Mouse (Mus musculus): ENCODE measurements around the gene Pcbp4.

Gene Pcbp4

GRCm38 (mm10) chr9:106462430-106462800 is 9.3 kb downstream of the Pcbp4 start:
- intact Hi-C loops (cut with DNase I), result no loop called here

GRCm38 (mm10) chr9:106463122-106464063 is 10.3 kb downstream of the Pcbp4 start:
- intact Hi-C loops (cut with DNase I), result no loop called here

GRCm38 (mm10) chr9:106464751-106465541 is 11.9 kb downstream of the Pcbp4 start:
- intact Hi-C loops (cut with DNase I), result no loop called here

DNA sequence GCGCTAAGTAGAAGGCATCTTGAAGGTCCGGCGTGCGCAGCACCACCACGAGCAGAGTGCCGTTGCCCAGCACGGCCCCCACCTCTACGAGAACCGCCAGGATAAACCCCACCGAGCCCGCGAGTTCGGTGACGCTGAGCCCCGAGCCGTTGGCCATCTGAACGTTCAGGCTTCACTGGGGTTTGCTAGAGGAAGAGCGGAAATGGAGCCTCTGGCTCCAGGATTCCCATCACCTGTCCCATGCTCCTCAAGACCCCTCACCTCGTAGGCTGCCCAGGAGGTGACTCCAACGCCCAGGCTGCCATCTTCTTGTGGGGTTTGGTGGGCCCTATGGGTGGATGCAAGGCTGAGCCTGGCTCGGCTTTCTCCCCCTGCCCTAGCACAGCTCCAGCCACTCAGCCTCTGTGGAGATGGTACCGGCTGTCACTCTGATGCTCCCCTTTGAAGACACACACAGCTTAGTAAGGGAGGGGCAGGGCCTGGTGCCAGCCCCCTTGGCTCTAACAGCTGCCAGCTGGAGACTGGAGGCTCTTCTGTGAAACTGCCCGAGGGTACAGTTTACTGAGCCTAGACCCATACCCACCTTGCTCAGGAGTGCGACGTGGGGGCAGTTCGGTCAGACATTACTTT is 12.6 kb downstream of the Pcbp4 start, which contains the start of gene Gpr62:
Gene Gpr62, minus strand, starts transcription at position 368 of the 630 bp plus-strand sequence.
- intact Hi-C loops (cut with DNase I), result no loop called here

- intact Hi-C loops (cut with DNase I), result no loop called here
Measured at GRCm38 (mm10) chr9:106466721-106467120, 13.6 kb downstream of the Pcbp4 start.

DNA sequence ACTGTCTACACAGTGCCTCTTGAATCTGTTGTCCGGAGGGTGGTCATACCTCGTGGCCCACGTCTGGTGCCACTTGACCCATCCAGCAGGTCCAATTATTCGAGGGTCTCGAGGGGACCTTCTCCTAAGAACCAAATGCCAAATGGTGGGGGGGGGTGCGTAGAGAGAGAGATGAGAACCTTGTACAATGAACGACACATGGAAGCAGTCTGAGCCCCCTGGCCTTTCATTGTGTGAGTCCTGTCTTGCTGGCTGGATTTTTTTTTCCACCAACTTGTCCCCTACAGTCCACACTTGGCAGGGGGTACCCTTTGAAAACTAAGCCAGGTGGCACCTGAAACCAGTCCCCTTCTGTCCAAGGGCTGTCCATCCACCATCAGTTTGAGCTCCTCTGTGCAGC is 14.7 kb downstream of the Pcbp4 start:
- intact Hi-C loops (cut with DNase I), result no loop called here

DNA sequence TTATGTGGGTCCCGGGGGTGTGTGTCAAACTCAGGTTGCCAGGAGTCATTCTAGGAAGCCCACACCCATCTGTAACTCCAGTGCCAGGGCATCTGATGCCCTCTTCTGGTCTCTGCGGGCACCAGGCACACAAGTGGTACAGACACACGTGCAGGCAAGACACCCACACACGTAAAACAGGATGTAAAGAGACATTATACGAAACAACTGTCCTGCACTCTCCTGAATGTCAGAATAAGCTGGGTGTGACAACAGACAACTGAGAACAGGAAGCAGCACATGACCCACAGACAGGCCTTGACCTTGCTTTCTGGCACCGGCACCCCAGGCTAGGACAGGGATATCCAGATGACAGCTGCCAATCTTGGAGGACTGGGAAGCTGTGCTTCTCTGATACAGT is 16.2 kb downstream of the Pcbp4 start:
- intact Hi-C loops (cut with DNase I), result no loop called here

DNA sequence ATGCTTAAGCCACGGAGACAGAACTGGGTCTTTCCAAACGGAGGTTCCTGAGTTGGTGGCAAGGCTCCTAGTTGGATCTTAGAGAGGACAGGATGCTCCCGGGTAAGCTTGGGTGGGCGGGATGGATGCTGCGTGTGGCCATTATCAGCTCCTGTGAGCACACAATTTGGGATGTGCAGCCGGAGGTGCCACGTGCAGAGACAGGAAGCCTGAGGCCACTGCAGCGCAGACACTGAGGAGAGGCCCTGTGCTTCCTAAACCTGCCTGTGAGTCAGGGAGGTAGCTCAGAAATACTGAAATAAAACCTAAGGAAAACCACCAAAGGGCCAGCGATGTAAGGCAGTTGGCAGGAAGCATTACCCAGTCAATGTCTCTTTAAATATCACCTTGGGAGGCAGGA is 16.7 kb downstream of the Pcbp4 start:
- intact Hi-C loops (cut with DNase I), result loop anchor here (5.0 kb wide), 1 partner anchor 37 kb away; no protein-coding TSS in a partner anchor

- intact Hi-C loops (cut with DNase I), result loop anchor here (5.0 kb wide), 1 partner anchor 39 kb away; no protein-coding TSS in a partner anchor
Measured at GRCm38 (mm10) chr9:106470991-106471750, 18.1 kb downstream of the Pcbp4 start.

GRCm38 (mm10) chr9:106471892-106472291 is 18.8 kb downstream of the Pcbp4 start:
- intact Hi-C loops (cut with DNase I), result loop anchor here (5.0 kb wide), 1 partner anchor 40 kb away; no protein-coding TSS in a partner anchor

DNA sequence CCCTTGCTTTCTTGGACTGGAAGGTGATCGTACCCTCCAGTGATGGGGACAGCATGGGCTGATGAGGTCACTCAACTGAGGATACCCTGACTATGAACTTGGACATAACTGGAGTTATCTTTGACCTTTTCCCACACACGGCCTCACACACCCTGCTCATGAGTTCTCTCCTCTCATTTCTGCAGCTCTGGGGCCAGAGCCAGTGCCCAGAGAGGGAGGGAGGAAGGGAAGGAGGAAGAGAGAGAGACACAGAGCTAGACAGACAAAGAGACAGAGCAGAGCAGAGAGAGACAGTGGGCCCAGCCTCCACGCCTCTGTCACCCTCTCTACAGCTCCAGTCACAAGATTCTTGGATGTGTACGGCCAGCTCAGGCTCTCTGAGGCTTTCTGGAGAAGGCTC is 19.2 kb downstream of the Pcbp4 start:
- intact Hi-C loops (cut with DNase I), result loop anchor here (5.0 kb wide), 1 partner anchor 40 kb away; no protein-coding TSS in a partner anchor

- intact Hi-C loops (cut with DNase I), result loop anchor here (5.0 kb wide), 1 partner anchor 41 kb away; no protein-coding TSS in a partner anchor
Measured at GRCm38 (mm10) chr9:106473081-106473752, 20.1 kb downstream of the Pcbp4 start.

DNA sequence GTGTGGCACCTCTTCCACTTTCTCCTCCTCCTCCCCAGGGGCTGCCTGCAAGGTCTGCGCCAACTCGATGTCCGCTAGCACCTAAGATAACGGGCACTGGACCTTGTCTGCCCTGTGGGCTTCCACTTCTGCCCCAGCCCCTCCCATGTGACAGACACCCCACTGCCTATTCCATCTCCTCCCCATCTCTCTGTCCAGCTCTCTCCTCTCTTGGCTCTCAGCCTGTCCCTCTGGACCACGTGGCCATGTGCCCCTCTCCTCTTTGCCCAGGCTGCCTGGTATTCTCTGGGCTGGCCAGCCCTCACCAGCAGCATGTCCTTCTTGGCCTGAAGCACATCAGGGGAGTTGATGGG is 20.6 kb downstream of the Pcbp4 start:
- intact Hi-C loops (cut with DNase I), result loop anchor here (5.0 kb wide), 1 partner anchor 41 kb away; no protein-coding TSS in a partner anchor

DNA sequence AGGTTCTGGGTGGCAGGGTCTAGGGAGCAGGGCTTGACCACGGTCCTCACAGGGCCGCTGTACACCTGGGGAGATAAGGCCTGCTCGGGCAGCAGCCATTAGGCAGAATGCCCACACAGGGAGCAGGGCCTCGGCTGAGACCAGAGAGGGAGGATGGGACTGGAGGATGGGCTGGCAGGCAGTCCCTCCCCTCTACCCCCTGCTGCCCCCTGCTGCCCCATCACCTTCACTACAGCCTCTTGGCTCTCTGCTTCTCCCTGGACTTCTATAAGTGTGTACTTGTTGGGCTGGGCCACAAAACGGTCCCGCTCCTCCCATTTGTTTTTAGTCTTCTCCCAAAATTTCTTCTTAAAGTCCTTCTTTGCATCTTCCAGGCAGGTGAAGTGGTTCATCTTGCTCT is 21.4 kb downstream of the Pcbp4 start:
- intact Hi-C loops (cut with DNase I), result loop anchor here (5.0 kb wide), 1 partner anchor 42 kb away; no protein-coding TSS in a partner anchor

DNA sequence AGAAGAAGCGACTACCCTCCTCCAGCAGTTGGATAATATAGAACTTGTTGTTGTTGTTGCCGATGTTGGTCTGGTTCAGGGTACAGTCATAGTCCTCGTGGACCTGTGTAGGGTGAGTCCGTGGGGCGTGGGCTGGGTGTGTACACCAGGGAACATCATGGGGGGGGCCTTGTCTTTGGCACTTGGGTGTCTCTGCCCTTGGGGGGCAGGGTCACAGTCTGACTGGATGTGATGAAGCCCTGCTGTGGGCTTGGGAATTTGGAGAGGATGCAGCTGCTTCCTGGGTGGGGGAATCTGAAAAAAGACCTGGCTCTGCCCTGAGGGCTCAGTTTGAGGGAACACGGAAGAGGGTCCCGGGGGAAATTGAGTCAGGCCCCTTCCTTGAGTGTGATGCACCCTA is 22.0 kb downstream of the Pcbp4 start:
- intact Hi-C loops (cut with DNase I), result loop anchor here (5.0 kb wide), 1 partner anchor 168 kb away; no protein-coding TSS in a partner anchor

DNA sequence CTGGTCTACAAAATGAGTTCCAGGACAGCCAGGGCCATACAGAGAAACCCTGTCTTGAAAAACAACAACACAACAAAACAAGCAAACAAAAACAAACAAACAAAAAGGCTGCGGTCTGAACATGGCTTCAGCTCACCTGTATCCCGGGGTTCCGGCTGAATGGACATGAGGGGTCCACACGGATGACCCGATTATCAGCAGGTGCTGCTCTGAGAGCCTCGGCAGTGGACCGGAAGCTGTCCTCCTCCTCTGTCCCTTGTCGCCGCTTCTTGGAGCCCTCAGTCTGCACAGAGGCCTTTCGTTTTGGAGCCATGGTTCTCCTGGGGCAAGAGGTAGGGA is 22.5 kb downstream of the Pcbp4 start, which contains the start of gene Rrp9:
Gene Rrp9, plus strand, starts transcription at position 301 of the 339 bp plus-strand sequence.
- intact Hi-C loops (cut with DNase I), result loop anchor here (5.0 kb wide), 1 partner anchor 168 kb away; no protein-coding TSS in a partner anchor

- intact Hi-C loops (cut with DNase I), result loop anchor here (5.0 kb wide), 1 partner anchor 169 kb away; no protein-coding TSS in a partner anchor
Measured at GRCm38 (mm10) chr9:106476002-106476923, 23.2 kb downstream of the Pcbp4 start.

- intact Hi-C loops (cut with DNase I), result loop anchor here (5.0 kb wide), 1 partner anchor 170 kb away; no protein-coding TSS in a partner anchor
Measured at GRCm38 (mm10) chr9:106476924-106477484, 23.9 kb downstream of the Pcbp4 start, which contains the start of gene Parp3. Gene Parp3, minus strand, starts transcription at chr9:106476949.
